Mouse (Mus musculus) testis, adult 2 months (tissue): ENCODE results near the gene Lbx2.

ENCODE experiments used
- CTCF ChIP-seq: fragments of 200-500 bp; IDR thresholded peaks from 2 replicates; pipeline ENCODE4 v1.5.1; 2012; ENCODE audit warnings: low read depth, mild to moderate bottlenecking, inconsistent platforms, low read length, moderate library complexity; ENCODE audit not compliant: control insufficient read depth, insufficient read depth, insufficient replicate concordance
- POLR2A ChIP-seq: fragments of 200-500 bp; IDR thresholded peaks from 2 replicates; pipeline ENCODE4 v1.6.1; 2012; ENCODE audit warnings: low read depth, mild to moderate bottlenecking, inconsistent platforms, low read length, moderate library complexity; ENCODE audit not compliant: control insufficient read depth

DNA sequence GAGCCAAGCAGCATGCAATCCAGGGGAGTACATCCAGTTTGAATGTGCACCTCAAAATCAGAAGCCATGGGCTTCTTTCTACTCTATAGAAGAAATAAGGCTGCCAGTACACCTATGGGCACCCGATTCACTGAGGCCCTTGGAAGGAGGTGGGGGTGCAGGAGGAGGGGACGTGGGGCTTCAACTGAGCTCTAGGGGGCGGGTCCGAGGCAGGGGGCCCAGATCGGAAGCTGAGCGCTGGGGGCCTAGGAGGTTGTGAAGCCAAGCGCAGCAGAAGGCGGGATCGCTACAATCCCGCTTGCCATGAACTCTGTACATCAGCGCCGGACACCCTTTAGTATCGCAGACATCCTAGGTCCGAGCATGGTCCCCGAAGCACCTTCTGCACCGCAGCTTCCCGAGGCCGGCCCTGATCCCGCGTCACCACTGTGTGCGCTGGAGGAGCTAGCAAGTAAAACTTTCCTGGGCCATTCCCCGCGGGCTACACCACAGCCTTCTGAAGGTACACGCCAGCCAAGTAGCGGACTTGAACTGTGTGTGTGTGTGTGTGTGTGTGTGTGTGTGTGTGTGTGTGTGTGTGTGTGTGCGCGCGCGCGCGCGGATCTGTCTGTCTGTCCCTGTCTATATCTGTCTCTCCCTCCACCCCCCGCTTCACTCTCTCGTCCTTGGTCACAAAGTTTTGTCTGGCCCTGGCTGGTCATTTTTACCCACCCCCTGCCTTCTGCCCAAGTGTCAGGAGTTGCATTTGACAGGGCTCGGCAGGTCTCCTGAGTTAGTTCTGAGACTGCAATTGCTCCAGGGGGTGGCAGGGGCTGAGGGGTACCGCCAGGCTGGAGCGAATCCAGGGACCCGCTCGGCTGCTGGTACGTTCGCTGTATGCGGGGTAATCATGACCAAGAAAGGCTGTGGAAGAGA lies at the start of gene Lbx2:
- TF ChIP-seq CTCF (no peak), POLR2A (no peak)
